Mouse (Mus musculus): ENCODE measurements around the gene Hus1. TPM values are rescaled to one million over a fixed set of nuclear protein-coding genes. Genes with fewer than 3 reads are reported as not detected.

Hus1 gene
- polyA plus RNA-seq, 1 experiment from 2014 or later: 10.2 TPM

GRCm38 (mm10) chr11:9025211-9025610, 14.2 kb upstream of the Hus1 start:
- ATAC-seq: no peak
- no peaks in the 10 kb centered on the region for H3K27me3 ChIP-seq
- 77% methylated on average over 3 of the region's 3 CpGs for WGBS
- H3K4me1 ChIP-seq (replicated peaks): no peaks in the 10 kb centered on the region
- H3K4me2 ChIP-seq (replicated peaks): no peak overlapping the region
- no peak overlapping the region for H3K27ac ChIP-seq
- no peak overlapping the region for H3K9ac ChIP-seq (replicated peaks)
- H3K9me3 ChIP-seq: no peaks in the 10 kb centered on the region
- H3K4me3 ChIP-seq (replicated peaks): no peak overlapping the region
- H3K36me3 ChIP-seq: no peaks in the 10 kb centered on the region

- Histone ChIP-seq H3K4me2 (replicated peaks) (no peak overlapping the region), H3K27me3 (no peaks in the 10 kb centered on the region), H3K36me3 (no peaks in the 10 kb centered on the region), H3K9ac (replicated peaks) (no peak overlapping the region), H3K9me3 (no peaks in the 10 kb centered on the region), H3K4me3 (replicated peaks) (no peak overlapping the region), H3K27ac (no peak overlapping the region), H3K4me1 (replicated peaks) (no peaks in the 10 kb centered on the region)
- WGBS: 84% methylated on average over 7 of the region's 7 CpGs
- no peak for ATAC-seq
Measured at GRCm38 (mm10) chr11:9024782-9025181, 13.8 kb upstream of the Hus1 start.

GRCm38 (mm10) chr11:9020207-9020606, 9.2 kb upstream of the Hus1 start:
- no peaks in the 10 kb centered on the region for H3K27me3 ChIP-seq
- no peak for ATAC-seq
- H3K36me3 ChIP-seq: no peaks in the 10 kb centered on the region
- H3K27ac ChIP-seq: no peak overlapping the region
- no peaks in the 10 kb centered on the region for H3K9me3 ChIP-seq
- WGBS: 92% methylated on average over 5 of the region's 5 CpGs
- H3K4me1 ChIP-seq (replicated peaks): no peaks in the 10 kb centered on the region
- no peak overlapping the region for H3K9ac ChIP-seq (replicated peaks)
- no peak overlapping the region for H3K4me3 ChIP-seq (replicated peaks)
- no peak overlapping the region for H3K4me2 ChIP-seq (replicated peaks)

GRCm38 (mm10) chr11:9018491-9019267, 7.7 kb upstream of the Hus1 start:
- H3K4me1 ChIP-seq (replicated peaks): no peaks in the 10 kb centered on the region
- no peaks in the 10 kb centered on the region for H3K36me3 ChIP-seq
- no peaks in the 10 kb centered on the region for H3K27me3 ChIP-seq
- no peak overlapping the region for H3K4me2 ChIP-seq (replicated peaks)
- H3K27ac ChIP-seq: no peak overlapping the region
- no peak for ATAC-seq
- no peak overlapping the region for H3K4me3 ChIP-seq (replicated peaks)
- no peak overlapping the region for H3K9ac ChIP-seq (replicated peaks)
- no peaks in the 10 kb centered on the region for H3K9me3 ChIP-seq
- 81% methylated on average over 6 of the region's 6 CpGs for WGBS

- Histone ChIP-seq H3K9me3 (no peaks in the 10 kb centered on the region), H3K4me1 (replicated peaks) (peaks cover 8% of the 10 kb centered on the region), H3K27ac (no peak overlapping the region), H3K4me3 (replicated peaks) (no peak overlapping the region), H3K27me3 (no peaks in the 10 kb centered on the region), H3K36me3 (no peaks in the 10 kb centered on the region), H3K4me2 (replicated peaks) (no peak overlapping the region), H3K9ac (replicated peaks) (no peak overlapping the region)
- 86% methylated on average over 3 of the region's 3 CpGs for WGBS
- no peak for ATAC-seq
Measured at GRCm38 (mm10) chr11:9014740-9015139, 3.7 kb upstream of the Hus1 start.

GRCm38 (mm10) chr11:9011348-9011747, 357 bp upstream of the Hus1 start:
- peak overlapping the region; percentile 74 for H3K4me3 ChIP-seq (replicated peaks)
- H3K9ac ChIP-seq (replicated peaks): peak overlapping the region; percentile 80
- H3K27me3 ChIP-seq: no peaks in the 10 kb centered on the region
- peaks cover 17% of the 10 kb centered on the region for H3K4me1 ChIP-seq (replicated peaks)
- peak overlapping the region; percentile 67 for H3K4me2 ChIP-seq (replicated peaks)
- peak; percentile 57 for ATAC-seq
- no peak overlapping the region for H3K27ac ChIP-seq
- WGBS: 6% methylated on average over 3 of the region's 3 CpGs
- no peaks in the 10 kb centered on the region for H3K9me3 ChIP-seq
- H3K36me3 ChIP-seq: no peaks in the 10 kb centered on the region

GRCm38 (mm10) chr11:9010416-9010815, 575 bp downstream of the Hus1 start:
- Histone ChIP-seq H3K4me2 (replicated peaks) (peak overlapping the region; percentile 67), H3K9ac (replicated peaks) (peak overlapping the region; percentile 80)

GRCm38 (mm10) chr11:9008761-9009160, 2.2 kb downstream of the Hus1 start:
- ATAC-seq: no peak
- Histone ChIP-seq H3K4me2 (replicated peaks) (no peak overlapping the region), H3K36me3 (peaks cover 20% of the 10 kb centered on the region), H3K9ac (replicated peaks) (no peak overlapping the region), H3K4me3 (replicated peaks) (no peak overlapping the region), H3K4me1 (replicated peaks) (peaks cover 17% of the 10 kb centered on the region), H3K27me3 (no peaks in the 10 kb centered on the region), H3K9me3 (no peaks in the 10 kb centered on the region), H3K27ac (no peak overlapping the region)
- 95% methylated on average over 5 of the region's 5 CpGs for WGBS

More at GRCm38 (mm10) chr11:9010416-9010815, 575 bp downstream of the Hus1 start:
- ATAC-seq: peak; percentile 69
- whole genome bisulfite sequencing: 0% methylated on average over 7 of the region's 7 CpGs
- no peaks in the 10 kb centered on the region for H3K9me3 ChIP-seq
- H3K36me3 ChIP-seq: peaks cover 3% of the 10 kb centered on the region
- H3K27ac ChIP-seq: peak overlapping the region; percentile 72
- H3K4me1 ChIP-seq (replicated peaks): peaks cover 17% of the 10 kb centered on the region
- peak overlapping the region; percentile 74 for H3K4me3 ChIP-seq (replicated peaks)
- H3K27me3 ChIP-seq: no peaks in the 10 kb centered on the region

- WGBS: 62% methylated on average over 4 of the region's 4 CpGs
- Histone ChIP-seq H3K27ac (no peak overlapping the region), H3K4me2 (replicated peaks) (no peak overlapping the region), H3K36me3 (peaks cover 22% of the 10 kb centered on the region), H3K9me3 (no peaks in the 10 kb centered on the region), H3K27me3 (no peaks in the 10 kb centered on the region), H3K4me3 (replicated peaks) (no peak overlapping the region), H3K9ac (replicated peaks) (no peak overlapping the region), H3K4me1 (replicated peaks) (no peaks in the 10 kb centered on the region)
- no peak for ATAC-seq
Measured at GRCm38 (mm10) chr11:8988084-8988483, 22.9 kb downstream of the Hus1 start.

GRCm38 (mm10) chr11:8986058-8986457, 24.9 kb downstream of the Hus1 start:
- Histone ChIP-seq H3K27me3 (no peaks in the 10 kb centered on the region), H3K36me3 (peaks cover 4% of the 10 kb centered on the region; the same call in 1 of the 2 replicates), H3K4me3 (replicated peaks) (no peak overlapping the region), H3K4me2 (replicated peaks) (no peak overlapping the region), H3K4me1 (replicated peaks) (no peaks in the 10 kb centered on the region), H3K9ac (replicated peaks) (no peak overlapping the region), H3K9me3 (no peaks in the 10 kb centered on the region), H3K27ac (no peak overlapping the region)
- no peak for ATAC-seq

GRCm38 (mm10) chr11:8983237-8983861, 27.6 kb downstream of the Hus1 start:
- ATAC-seq: peak; percentile 35; the same call in 1 of the 2 replicates
- Histone ChIP-seq H3K4me1 (replicated peaks) (no peaks in the 10 kb centered on the region), H3K27me3 (no peaks in the 10 kb centered on the region), H3K27ac (no peak overlapping the region), H3K4me3 (replicated peaks) (no peak overlapping the region), H3K4me2 (replicated peaks) (no peak overlapping the region), H3K9me3 (no peaks in the 10 kb centered on the region), H3K36me3 (no peaks in the 10 kb centered on the region), H3K9ac (replicated peaks) (no peak overlapping the region)
- 38% methylated on average over 6 of the region's 6 CpGs for WGBS

GRCm38 (mm10) chr11:8978154-8978553, 32.8 kb downstream of the Hus1 start:
- no peak overlapping the region for H3K4me2 ChIP-seq (replicated peaks)
- no peak overlapping the region for H3K4me3 ChIP-seq (replicated peaks)
- H3K27ac ChIP-seq: no peak overlapping the region
- no peak overlapping the region for H3K9ac ChIP-seq (replicated peaks)
- no peaks in the 10 kb centered on the region for H3K36me3 ChIP-seq
- WGBS: 92% methylated on average over 4 of the region's 4 CpGs
- ATAC-seq: no peak
- no peaks in the 10 kb centered on the region for H3K27me3 ChIP-seq
- H3K9me3 ChIP-seq: no peaks in the 10 kb centered on the region
- H3K4me1 ChIP-seq (replicated peaks): no peaks in the 10 kb centered on the region
